15 mouse cellular contexts compared by ENCODE assay signal in the genomic region with DNA sequence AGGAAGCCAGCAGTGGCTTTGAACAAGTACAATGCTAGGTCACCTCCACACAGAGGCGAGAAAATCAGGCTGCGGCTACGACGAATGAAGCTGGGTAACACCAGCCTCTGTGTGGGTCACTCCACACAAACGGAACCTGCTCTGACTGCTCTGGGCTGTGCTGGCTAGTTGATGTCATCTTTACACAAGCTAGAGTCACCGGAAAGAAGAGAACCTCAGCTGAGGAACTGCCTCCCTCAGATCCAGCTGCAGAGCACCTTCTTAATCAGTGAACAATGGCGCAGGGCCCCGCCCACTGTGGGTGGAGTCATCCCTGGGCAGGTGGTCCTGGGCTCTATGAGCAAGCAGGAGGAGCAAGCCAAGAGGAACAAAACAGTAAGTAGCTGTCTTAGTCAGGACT. TPM values are rescaled to one million over a fixed set of nuclear protein-coding genes. Genes with fewer than 3 reads are reported as not detected.
A peak's percentile ranks its signal among the peaks of the same experiment; 100 is the strongest.
DNase-seq lines count a peak whose midpoint lies in the region; ATAC-seq lines count a peak whose summit lies in the region.
"Had no signal": no experiment of that assay in that cellular context is flagged by ENCODE, and none has a peak within 500 bp of the region (broad histone marks: within the 10 kb centered on the region; RNA-seq: fewer than 3 reads in every experiment).

No protein-coding gene starts in this region.

- H3K4me3 ChIP-seq in kidney, embryonic 15.5 days (replicated peaks): no peak overlapping the region
- H3K4me3 ChIP-seq in macrophage (ENCODE audit: inconsistent target): peak overlapping the region; percentile 0; the same call in 1 of the 2 replicates
- no peak overlapping the region for H3K4me3 ChIP-seq in neural tube, embryonic 15.5 days (replicated peaks)
- H3K4me3 ChIP-seq: midbrain, embryonic 10.5 days had no signal

- peak; percentile 43; the same call in 1 of the 2 replicates for ATAC-seq in kidney, embryonic 15.5 days (replicated peaks; ENCODE audit: low FRiP score)
- ATAC-seq in neural tube, embryonic 15.5 days (ENCODE audit: low FRiP score): no peak

- H3K27me3 ChIP-seq in kidney, embryonic 15.5 days: no peaks in the 10 kb centered on the region
- H3K27me3 ChIP-seq in neural tube, embryonic 15.5 days (replicated peaks): no peaks in the 10 kb centered on the region

- WGBS in kidney, embryonic 15.5 days: 70% methylated on average over 8 of the region's 8 CpGs
- 48% methylated on average over 8 of the region's 8 CpGs for WGBS in macrophage (ENCODE audit: missing documents)
- 65% methylated on average over 8 of the region's 8 CpGs for WGBS in neural tube, embryonic 15.5 days

- H3K4me2 ChIP-seq in kidney, embryonic 15.5 days: no peak overlapping the region
- H3K4me2 ChIP-seq in neural tube, embryonic 15.5 days: no peak overlapping the region

- peaks cover 35% of the 10 kb centered on the region for H3K36me3 ChIP-seq in kidney, embryonic 15.5 days
- no peaks in the 10 kb centered on the region for H3K36me3 ChIP-seq in macrophage (ENCODE audit: inconsistent target)
- peaks cover 41% of the 10 kb centered on the region for H3K36me3 ChIP-seq in neural tube, embryonic 15.5 days

- DNase-seq in kidney, adult 18-20 months: no peak
- DNase-seq in T-cell, adult 2 months (ENCODE audit: low spot score): peak; percentile 29
- peak; percentile 88 for DNase-seq in thymus, postnatal 14 days
- no peak for DNase-seq in adrenal gland, adult (ENCODE audit: inconsistent age in 2 of 2, low spot score in 1 of 2)
- no peak for DNase-seq in lung, adult 18-20 months
- DNase-seq: adrenal gland, postnatal 25 days; cerebellum, adult 9-10 months; heart, postnatal 4 days had no signal

- H3K9ac ChIP-seq in kidney, embryonic 15.5 days: no peak overlapping the region
- no peak overlapping the region for H3K9ac ChIP-seq in neural tube, embryonic 15.5 days (replicated peaks)

- H3K4me1 ChIP-seq in kidney, embryonic 15.5 days: 0 out of 2 replicates have a peak, but pooled peaks cover 9% of the 10 kb centered on the region
- H3K4me1 ChIP-seq in neural tube, embryonic 15.5 days: no peaks in the 10 kb centered on the region

- H3K9me3 ChIP-seq in kidney, embryonic 15.5 days (replicated peaks): no peaks in the 10 kb centered on the region
- no peaks in the 10 kb centered on the region for H3K9me3 ChIP-seq in neural tube, embryonic 15.5 days (replicated peaks)
- H3K9me3 ChIP-seq: G1E; midbrain, embryonic 10.5 days had no signal

- H3K79me2 ChIP-seq in macrophage (ENCODE audit: inconsistent target): no peaks in the 10 kb centered on the region

- no peak overlapping the region for H3K27ac ChIP-seq in kidney, embryonic 15.5 days
- peak overlapping the region; percentile 29; the same call in 1 of the 2 replicates for H3K27ac ChIP-seq in macrophage
- H3K27ac ChIP-seq in neural tube, embryonic 15.5 days (replicated peaks): no peak overlapping the region
- H3K27ac ChIP-seq: midbrain, embryonic 10.5 days had no signal

RNA-seq across cellular contexts. Expression of a gene that starts 17.5 kb away (rescaled TPM):
- polyA plus RNA-seq in kidney, embryonic 15.5 days (2015; fragmentation: Nextera tagmentation; extraction: Ambion mirVana): 13.9 and 14.3 TPM in 2 replicates
- total RNA-seq in macrophage (2018; cell fraction: chromatin; rRNA removed): 10 to 100 TPM in 19 of 26 experiments, 1 to 10 TPM in 7; 5.5 to 49.6 (median 16.9) TPM
- 1 to 10 TPM in 25 of 26 experiments, under 1 TPM in 1; 0.86 to 4.8 (median 2.1) TPM for total RNA-seq in macrophage (2018; cell fraction: cytosol; rRNA removed)
- total RNA-seq in macrophage (2018; cell fraction: nucleus; rRNA removed): 10 to 100 TPM in 12 of 26 experiments, 1 to 10 TPM in 14; 2.1 to 20.8 (median 8.7) TPM
- polyA plus RNA-seq in macrophage (2018): 1.0 to 4.7 TPM (median 2.2 TPM) in 3 replicates
- polyA plus RNA-seq in neural tube, embryonic 15.5 days (2015; fragmentation: Nextera tagmentation; extraction: Ambion mirVana): 18.0 and 18.9 TPM in 2 replicates

RNA-seq across cellular contexts. Expression of a gene that starts 19.3 kb away (rescaled TPM):
- polyA plus RNA-seq in kidney, embryonic 15.5 days (2015; fragmentation: Nextera tagmentation; extraction: Ambion mirVana): 138 and 140 TPM in 2 replicates
- 10 to 100 TPM in 4 of 26 experiments, 1 to 10 TPM in 22; 1.8 to 15.4 (median 3.6) TPM for total RNA-seq in macrophage (2018; cell fraction: chromatin; rRNA removed)
- 10 to 100 TPM; 21.5 to 39.6 (median 29.2) TPM for total RNA-seq in macrophage (2018; cell fraction: cytosol; rRNA removed)
- 10 to 100 TPM in 10 of 26 experiments, 1 to 10 TPM in 16; 5.2 to 21.9 (median 7.3) TPM for total RNA-seq in macrophage (2018; cell fraction: nucleus; rRNA removed)
- 30.7 to 39.9 TPM (median 32.2 TPM) in 3 replicates for polyA plus RNA-seq in macrophage (2018)
- 133 and 155 TPM in 2 replicates for polyA plus RNA-seq in neural tube, embryonic 15.5 days (2015; fragmentation: Nextera tagmentation; extraction: Ambion mirVana)

RNA-seq across cellular contexts. Expression of a gene that starts 41.5 kb away (rescaled TPM):
- not detected in 2 replicates for polyA plus RNA-seq in kidney, embryonic 15.5 days (2015; fragmentation: Nextera tagmentation; extraction: Ambion mirVana)
- total RNA-seq in macrophage (2018; cell fraction: chromatin; rRNA removed): not detected
- not detected for total RNA-seq in macrophage (2018; cell fraction: cytosol; rRNA removed)
- not detected for total RNA-seq in macrophage (2018; cell fraction: nucleus; rRNA removed)
- polyA plus RNA-seq in macrophage (2018): not detected in 3 replicates
- not detected in 2 replicates for polyA plus RNA-seq in neural tube, embryonic 15.5 days (2015; fragmentation: Nextera tagmentation; extraction: Ambion mirVana)
- polyA plus RNA-seq: G1E; large intestine, adult 2 months; limb, embryonic 14.5 days; midbrain, embryonic 10.5 days had no signal

Comparison
In these comparisons a context has a peak if more than half of its experiments do, and no peak if none do; other contexts are left out.
1. DNase-seq: peak in T-cell, adult 2 months (single experiment) and thymus, postnatal 14 days (single experiment); none in kidney, adult 18-20 months (single experiment), adrenal gland, adult (0 of 2) and lung, adult 18-20 months (0 of 2).